Mouse (Mus musculus): ENCODE data around the gene Ube2m.

DNA sequence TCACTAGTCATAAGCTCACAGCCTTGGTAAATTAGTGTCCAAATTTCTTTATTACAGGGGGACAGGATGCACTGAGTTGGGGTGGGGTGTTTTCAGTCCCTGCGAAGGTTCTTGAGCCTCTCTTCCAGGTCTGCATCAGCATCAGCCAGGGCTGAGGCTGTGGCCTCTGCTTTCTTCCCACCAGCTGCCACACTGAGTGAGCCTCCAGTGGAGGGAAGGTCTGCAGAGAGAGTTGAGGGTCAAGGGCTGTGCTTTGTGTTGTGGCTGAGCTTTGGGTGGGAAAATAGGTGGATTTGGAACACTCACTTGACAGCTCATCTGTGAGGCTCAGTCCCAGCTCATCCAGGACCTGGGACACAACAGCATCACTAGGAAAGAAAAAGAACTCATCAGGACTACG is 6.1 kb downstream of the Ube2m start:
- TF ChIP-seq CTCF (IDR thresholded peaks at IDR 0.05; ENCODE audit: low read depth, low read length) (no peak), POLR2A (IDR thresholded peaks at IDR 0.05; ENCODE audit: insufficient read depth, low read length) (no peak), EP300 (IDR thresholded peaks at IDR 0.05; ENCODE audit: insufficient read depth, low read depth, low read length) (no peak)

All from ES-Bruce4 (cell line).